Mouse (Mus musculus) liver, adult 2 months (tissue): ENCODE data around the gene Pkn1. TPM values are rescaled to one million over a fixed set of nuclear protein-coding genes. Genes with fewer than 3 reads are reported as not detected.

ENCODE experiments used
- DNase-seq: peaks from one replicate; pipeline ENCODE4 v3.0.0-alpha.2; 2011; ENCODE audit warnings: low read depth, low spot score; ENCODE audit errors: extremely low read depth
- H3K27ac ChIP-seq: fragments of 200-500 bp; replicated peaks from 2 replicates; pipeline ENCODE4 v1.5.1; 2012; ENCODE audit warnings: low read depth, mild to moderate bottlenecking, control low read depth, inconsistent platforms, low read length; ENCODE audit not compliant: insufficient read depth
- H3K27me3 ChIP-seq: fragments of 200-500 bp; 2 replicates; pipeline ENCODE4 v1.6.1; 2012; ENCODE audit warnings: mild to moderate bottlenecking, moderate library complexity, low read length, inconsistent platforms; ENCODE audit not compliant: control insufficient read depth, insufficient read depth
- H3K36me3 ChIP-seq: fragments of 200-500 bp; 2 replicates; pipeline ENCODE4 v1.6.1; 2012; ENCODE audit warnings: low read length, inconsistent platforms; ENCODE audit not compliant: control insufficient read depth, insufficient read depth
- H3K4me1 ChIP-seq: fragments of 200-500 bp; 2 replicates; pipeline ENCODE4 v1.6.1; 2011; ENCODE audit warnings: low read length; ENCODE audit not compliant: control insufficient read depth, insufficient read depth
- H3K4me3 ChIP-seq: fragments of 200-500 bp; 2 replicates; pipeline ENCODE4 v1.5.1; 2011; ENCODE audit warnings: low read depth, mild to moderate bottlenecking, control low read depth, low read length, moderate library complexity; ENCODE audit not compliant: insufficient read depth
- H3K79me2 ChIP-seq: fragments of 200-500 bp; 2 replicates; pipeline ENCODE4 v1.6.1; 2012; ENCODE audit warnings: inconsistent platforms, mild to moderate bottlenecking, low read length, moderate library complexity; ENCODE audit not compliant: control insufficient read depth, insufficient read depth
- H3K9ac ChIP-seq: fragments of 200-500 bp; 2 replicates; pipeline ENCODE4 v1.6.1; 2012; ENCODE audit warnings: low read depth, mild to moderate bottlenecking, control low read depth, inconsistent platforms, low read length
- CTCF ChIP-seq: fragments of 200-500 bp; IDR thresholded peaks from 2 replicates; pipeline ENCODE4 v1.5.1; 2011; ENCODE audit warnings: low read depth, low read length, control low read depth
- POLR2A ChIP-seq: fragments of 200-500 bp; IDR thresholded peaks from 2 replicates; pipeline ENCODE4 v1.6.1; 2011; ENCODE audit warnings: low read length, control low read depth; ENCODE audit not compliant: insufficient read depth; ENCODE audit errors: extremely low read depth
- WGBS: fragments of 180-500 bp; shearing (Covaris S2); methylation state at CpG from one replicate; pipeline ENCODE4 v1.1.7; 2018; 5-methylcytosine and 5-hydroxymethylcytosine counted together
- polyA plus RNA-seq: library from polyadenylated mRNA; depleted of rRNA; stranded (reverse); fragments of >200 nt; gene quantifications from 2 replicates; pipeline ENCODE4 v1.2.3, GENCODE M21; 2012
- total RNA-seq: library from RNA; depleted of rRNA; stranded (reverse); fragments of >200 nt; gene quantifications from 2 replicates; pipeline ENCODE4 v1.2.3, GENCODE M21; 2014

Gene Pkn1
- total and polyA plus RNA-seq, 2 experiments: 17.3 to 28.8 TPM

DNA sequence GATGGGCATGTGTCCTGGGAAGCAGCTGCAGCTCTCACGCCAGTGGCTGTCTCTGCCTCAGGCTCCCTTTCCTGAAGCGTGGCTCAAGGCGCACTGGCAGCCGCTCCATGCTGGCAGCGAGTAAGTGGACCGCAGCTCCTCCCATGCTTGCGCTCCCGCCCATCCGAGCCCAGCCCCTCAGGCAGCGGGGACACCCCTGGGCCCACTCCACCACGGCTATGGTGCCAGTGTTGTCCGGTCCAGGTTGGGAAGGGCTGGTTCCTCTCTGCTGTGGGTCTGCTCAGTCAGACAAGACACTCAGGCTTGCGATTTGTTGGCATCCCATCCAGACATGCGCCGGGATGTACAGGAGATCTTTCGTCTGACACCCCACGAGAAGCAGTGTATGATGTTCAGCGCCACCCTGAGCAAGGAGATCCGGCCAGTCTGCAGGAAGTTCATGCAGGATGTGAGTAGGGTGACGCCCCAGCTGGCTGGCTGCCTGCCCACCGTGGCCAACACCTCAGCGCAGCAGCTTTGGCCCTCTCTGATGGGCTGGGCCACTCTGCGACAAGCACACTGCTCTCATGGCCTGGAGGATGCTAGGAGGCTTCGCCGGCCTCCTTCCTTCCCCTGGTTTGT is 22.5 kb upstream of the Pkn1 start:
- Histone ChIP-seq H3K36me3 (peaks cover 29% of the 10 kb centered on the region), H3K4me1 (no peaks in the 10 kb centered on the region), H3K79me2 (peaks cover 8% of the 10 kb centered on the region; the same call in 1 of the 2 replicates), H3K4me3 (no peak overlapping the region), H3K27ac (no peak overlapping the region), H3K27me3 (no peaks in the 10 kb centered on the region), H3K9ac (no peak overlapping the region)
- WGBS: 79% methylated on average over 25 of the region's 25 CpGs
- TF ChIP-seq CTCF: no peak
- TF ChIP-seq POLR2A: no peak
- no peak for DNase-seq

GRCm38 (mm10) chr8:83719693-83720092 is 20.7 kb upstream of the Pkn1 start:
- Histone ChIP-seq H3K36me3 (peaks cover 29% of the 10 kb centered on the region), H3K27ac (no peak overlapping the region), H3K27me3 (no peaks in the 10 kb centered on the region), H3K4me1 (no peaks in the 10 kb centered on the region), H3K79me2 (peaks cover 18% of the 10 kb centered on the region; the same call in 1 of the 2 replicates), H3K4me3 (no peak overlapping the region), H3K9ac (no peak overlapping the region)
- WGBS: 88% methylated on average over 2 of the region's 2 CpGs
- TF ChIP-seq CTCF (no peak), POLR2A (no peak)
- DNase-seq: no peak

DNA sequence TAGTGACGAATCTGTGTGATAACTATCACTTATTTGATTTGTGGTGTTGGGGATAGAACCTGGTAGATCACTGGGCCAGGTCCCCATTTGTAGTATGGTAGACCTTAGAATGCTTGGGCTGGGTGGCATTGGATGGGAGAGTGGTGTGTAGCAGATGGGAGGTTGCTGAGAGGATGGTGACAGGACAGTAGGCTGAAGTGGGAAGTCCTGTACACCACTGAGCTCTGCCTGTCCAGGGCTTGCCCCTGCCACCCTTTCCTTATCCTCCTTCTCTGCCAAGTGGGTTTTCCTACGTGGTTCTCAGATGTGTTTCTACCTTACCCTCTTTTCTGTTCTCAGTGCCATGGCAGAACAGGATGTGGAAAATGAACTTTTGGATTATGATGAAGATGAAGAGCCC is 20.1 kb upstream of the Pkn1 start:
- WGBS: 85% methylated on average over 2 of the region's 2 CpGs
- no peak for TF ChIP-seq POLR2A
- TF ChIP-seq CTCF: no peak
- DNase-seq: no peak
- H3K27me3 ChIP-seq: no peaks in the 10 kb centered on the region
- peaks cover 18% of the 10 kb centered on the region; the same call in 1 of the 2 replicates for H3K79me2 ChIP-seq
- H3K36me3 ChIP-seq: peaks cover 25% of the 10 kb centered on the region; the same call in 1 of the 2 replicates
- H3K4me1 ChIP-seq: no peaks in the 10 kb centered on the region
- H3K4me3 ChIP-seq: no peak overlapping the region
- H3K27ac ChIP-seq: no peak overlapping the region
- no peak overlapping the region for H3K9ac ChIP-seq

- H3K4me1 ChIP-seq: no peaks in the 10 kb centered on the region
- peaks cover 11% of the 10 kb centered on the region; the same call in 1 of the 2 replicates for H3K36me3 ChIP-seq
- DNase-seq: no peak
- no peak overlapping the region for H3K27ac ChIP-seq
- 41% methylated on average over 2 of the region's 2 CpGs for WGBS
- no peak overlapping the region for H3K4me3 ChIP-seq
- no peaks in the 10 kb centered on the region for H3K27me3 ChIP-seq
- peaks cover 18% of the 10 kb centered on the region; the same call in 1 of the 2 replicates for H3K79me2 ChIP-seq
- TF ChIP-seq POLR2A (no peak), CTCF (no peak)
- no peak overlapping the region for H3K9ac ChIP-seq
Observed at GRCm38 (mm10) chr8:83716563-83716962, 17.6 kb upstream of the Pkn1 start.

GRCm38 (mm10) chr8:83715771-83716170 is 16.8 kb upstream of the Pkn1 start:
- DNase-seq: peak; percentile 24
- H3K27ac ChIP-seq: peak overlapping the region; percentile 80
- no peaks in the 10 kb centered on the region for H3K27me3 ChIP-seq
- H3K4me3 ChIP-seq: peak overlapping the region; percentile 93
- WGBS: 1% methylated on average over 17 of the region's 17 CpGs
- H3K36me3 ChIP-seq: peaks cover 10% of the 10 kb centered on the region; the same call in 1 of the 2 replicates
- H3K9ac ChIP-seq: peak overlapping the region; percentile 91
- H3K79me2 ChIP-seq: peaks cover 18% of the 10 kb centered on the region; the same call in 1 of the 2 replicates
- no peaks in the 10 kb centered on the region for H3K4me1 ChIP-seq
- no peak for TF ChIP-seq CTCF
- TF ChIP-seq POLR2A: no peak
